Mouse (Mus musculus) embryonic facial prominence, embryonic 14.5 days (tissue): ENCODE results near the gene Man1a. TPM values are rescaled to one million over a fixed set of nuclear protein-coding genes. Genes with fewer than 3 reads are reported as not detected.

Experiments used
- ATAC-seq: fragments of 200-750 bp; cut with Nextera tagmentation; 2 replicates; pipeline ENCODE4 v1.8.0; 2017; ENCODE audit warnings: low read depth, moderate number of reproducible peaks, moderate TSS enrichment
- DNase-seq: peaks from one replicate; pipeline ENCODE4 v3.0.0-alpha.2; 2015; ENCODE audit warnings: low spot score
- H3K27ac ChIP-seq: fragments of 300-500 bp; sonication (generic); replicated peaks from 2 replicates; pipeline ENCODE4 v1.5.1; 2014; ENCODE audit warnings: low read depth, mild to moderate bottlenecking, low read length, moderate library complexity
- H3K27me3 ChIP-seq: fragments of 300-500 bp; sonication (generic); replicated peaks from 2 replicates; pipeline ENCODE4 v1.6.1; 2014; ENCODE audit warnings: low read length; ENCODE audit not compliant: control insufficient read depth, insufficient read depth
- H3K36me3 ChIP-seq: fragments of 300-500 bp; sonication (generic); 2 replicates; pipeline ENCODE4 v1.6.1; 2014; ENCODE audit warnings: low read length, mixed read lengths; ENCODE audit not compliant: control insufficient read depth, insufficient read depth
- H3K4me1 ChIP-seq: fragments of 300-500 bp; sonication (generic); 2 replicates; pipeline ENCODE4 v1.6.1; 2014; ENCODE audit warnings: antibody characterized with exemption, low read length; ENCODE audit not compliant: control insufficient read depth, insufficient read depth
- H3K4me2 ChIP-seq: fragments of 300-500 bp; sonication (generic); 2 replicates; pipeline ENCODE4 v1.6.1; 2014; ENCODE audit warnings: low read depth, mild to moderate bottlenecking, low read length, moderate library complexity, mixed read lengths
- H3K4me3 ChIP-seq: fragments of 300-500 bp; sonication (generic); 2 replicates; pipeline ENCODE4 v1.5.1; 2014; ENCODE audit warnings: low read depth, mild to moderate bottlenecking, low read length
- H3K9ac ChIP-seq: fragments of 300-500 bp; sonication (generic); 2 replicates; pipeline ENCODE4 v1.6.1; 2014; ENCODE audit warnings: low read depth, mild to moderate bottlenecking, low read length, moderate library complexity, mixed read lengths
- H3K9me3 ChIP-seq: fragments of 300-500 bp; sonication (generic); 2 replicates; pipeline ENCODE4 v1.6.1; 2016; ENCODE audit warnings: low read length; ENCODE audit not compliant: control insufficient read depth
- WGBS: fragments of 180-500 bp; shearing (Covaris S2); extraction: QIAGEN DNeasy Blood & Tissue Kit; methylation state at CpG from one replicate; pipeline ENCODE4 v1.1.7; 2014; 5-methylcytosine and 5-hydroxymethylcytosine counted together
- polyA plus RNA-seq: library from polyadenylated mRNA; unstranded; fragments of >200 nt; fragmentation: Nextera tagmentation; extraction: Ambion mirVana; gene quantifications from 2 replicates; pipeline ENCODE4 v1.2.1, GENCODE M21; 2014

Gene Man1a
- polyA plus RNA-seq, 1 experiment from 2014 or later, result 11.3 TPM

DNA sequence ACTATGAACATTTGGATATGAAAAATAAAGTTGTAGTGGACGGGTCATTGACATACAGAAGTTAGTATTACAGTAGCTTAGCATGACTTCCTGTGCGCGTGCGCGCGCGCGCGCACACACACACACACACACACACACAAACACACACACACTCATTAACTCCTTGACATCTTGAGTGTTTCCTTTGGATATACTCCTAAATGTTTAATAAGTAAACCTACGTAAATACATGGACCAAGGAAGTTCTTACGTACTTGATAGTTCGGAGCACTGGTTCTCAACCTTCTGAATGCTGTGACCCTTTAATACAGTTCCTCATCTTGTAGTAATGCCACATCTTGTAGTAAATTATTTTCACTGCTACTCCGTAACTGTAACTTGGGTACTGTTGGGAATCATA, 79.1 kb downstream of the Man1a start:
- Histone ChIP-seq H3K27me3 (no peaks in the 10 kb centered on the region), H3K27ac (no peak overlapping the region), H3K4me1 (no peaks in the 10 kb centered on the region), H3K36me3 (no peaks in the 10 kb centered on the region), H3K4me3 (no peak overlapping the region), H3K9me3 (no peaks in the 10 kb centered on the region), H3K9ac (no peak overlapping the region), H3K4me2 (no peak overlapping the region)
- ATAC-seq (no peak), DNase-seq (no peak)
- WGBS, result 95% methylated on average over 13 of the region's 13 CpGs

- no peak for DNase-seq
- Histone ChIP-seq H3K9me3 (no peaks in the 10 kb centered on the region), H3K36me3 (no peaks in the 10 kb centered on the region), H3K27ac (no peak overlapping the region), H3K4me1 (no peaks in the 10 kb centered on the region), H3K4me3 (no peak overlapping the region), H3K27me3 (no peaks in the 10 kb centered on the region), H3K9ac (no peak overlapping the region), H3K4me2 (no peak overlapping the region)
- ATAC-seq, result no peak
Measured at GRCm38 (mm10) chr10:53996216-53996615, 80.2 kb downstream of the Man1a start.

GRCm38 (mm10) chr10:53994591-53994990, 81.8 kb downstream of the Man1a start:
- Histone ChIP-seq H3K9ac (no peak overlapping the region), H3K4me3 (no peak overlapping the region), H3K4me2 (no peak overlapping the region), H3K36me3 (no peaks in the 10 kb centered on the region), H3K9me3 (no peaks in the 10 kb centered on the region), H3K27ac (no peak overlapping the region), H3K4me1 (no peaks in the 10 kb centered on the region), H3K27me3 (no peaks in the 10 kb centered on the region)
- 93% methylated on average over 3 of the region's 3 CpGs for WGBS
- DNase-seq (no peak), ATAC-seq (no peak)

GRCm38 (mm10) chr10:53990434-53990833, 86.0 kb downstream of the Man1a start:
- Histone ChIP-seq H3K27ac (no peak overlapping the region), H3K9me3 (no peaks in the 10 kb centered on the region), H3K9ac (no peak overlapping the region), H3K36me3 (no peaks in the 10 kb centered on the region), H3K4me3 (no peak overlapping the region), H3K4me2 (no peak overlapping the region), H3K27me3 (no peaks in the 10 kb centered on the region), H3K4me1 (no peaks in the 10 kb centered on the region)
- ATAC-seq (no peak), DNase-seq (no peak)
- 87% methylated on average over 4 of the region's 4 CpGs for WGBS

- ATAC-seq (no peak), DNase-seq (no peak)
- H3K9me3 ChIP-seq, result no peaks in the 10 kb centered on the region
- H3K4me3 ChIP-seq, result no peak overlapping the region
- no peaks in the 10 kb centered on the region for H3K36me3 ChIP-seq
- H3K9ac ChIP-seq, result no peak overlapping the region
- H3K4me1 ChIP-seq, result no peaks in the 10 kb centered on the region
- H3K27ac ChIP-seq, result no peak overlapping the region
- no peak overlapping the region for H3K4me2 ChIP-seq
- H3K27me3 ChIP-seq, result no peaks in the 10 kb centered on the region
- WGBS, result 92% methylated on average over 5 of the region's 5 CpGs
Measured at GRCm38 (mm10) chr10:53984894-53985293, 91.5 kb downstream of the Man1a start.

DNA sequence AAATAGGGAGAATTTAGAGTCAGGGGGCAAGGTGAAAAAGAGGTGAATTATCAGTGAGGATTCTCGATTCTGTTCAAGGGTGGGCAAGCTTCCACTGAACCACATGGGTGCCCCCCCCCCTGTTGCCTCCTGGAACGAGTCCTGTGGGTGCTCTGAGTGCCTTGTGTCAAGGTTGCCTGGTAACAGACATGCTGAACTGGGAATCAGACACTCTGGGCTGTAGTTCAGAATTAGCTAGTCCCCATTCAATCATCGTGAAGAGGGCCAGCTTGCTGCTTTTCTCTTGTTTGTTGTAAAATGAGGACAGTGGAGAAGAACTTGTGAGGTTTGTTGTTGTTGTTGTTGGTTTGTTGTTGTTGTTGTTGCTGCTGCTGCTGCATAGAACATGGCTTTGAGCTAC, 92.3 kb downstream of the Man1a start:
- Histone ChIP-seq H3K27me3 (no peaks in the 10 kb centered on the region), H3K9ac (no peak overlapping the region), H3K4me2 (no peak overlapping the region), H3K4me1 (no peaks in the 10 kb centered on the region), H3K27ac (no peak overlapping the region), H3K4me3 (no peak overlapping the region), H3K36me3 (no peaks in the 10 kb centered on the region), H3K9me3 (no peaks in the 10 kb centered on the region)
- DNase-seq (no peak), ATAC-seq (no peak)
- 67% methylated on average over 3 of the region's 3 CpGs for WGBS

DNA sequence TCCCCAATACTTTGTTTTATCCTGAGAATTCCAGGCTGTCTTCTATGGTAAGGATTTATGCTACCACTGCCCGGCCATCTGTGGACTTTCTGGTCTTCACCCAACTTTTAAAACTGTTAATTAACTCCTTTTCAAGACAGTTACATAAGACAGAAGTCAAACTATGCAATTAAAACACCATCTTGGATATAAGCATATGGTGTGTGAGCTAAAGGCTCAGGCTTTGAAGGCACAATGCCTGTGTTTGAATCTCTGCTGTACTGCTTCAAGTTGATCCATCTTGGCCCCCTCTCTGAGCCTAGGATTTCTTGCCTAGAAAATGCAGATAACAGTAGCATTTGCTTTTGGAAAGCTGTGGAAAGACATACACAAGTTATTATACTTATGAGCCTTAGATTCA, 97.8 kb downstream of the Man1a start:
- ATAC-seq (no peak), DNase-seq (no peak)
- Histone ChIP-seq H3K4me1 (no peaks in the 10 kb centered on the region), H3K4me2 (no peak overlapping the region), H3K36me3 (no peaks in the 10 kb centered on the region), H3K9me3 (no peaks in the 10 kb centered on the region), H3K9ac (no peak overlapping the region), H3K27me3 (no peaks in the 10 kb centered on the region), H3K4me3 (no peak overlapping the region), H3K27ac (no peak overlapping the region)
- 86% methylated on average over 1 of the region's 1 CpGs for WGBS

- Histone ChIP-seq H3K27me3 (no peaks in the 10 kb centered on the region), H3K9ac (no peak overlapping the region), H3K9me3 (no peaks in the 10 kb centered on the region), H3K4me1 (no peaks in the 10 kb centered on the region), H3K27ac (no peak overlapping the region), H3K4me2 (no peak overlapping the region), H3K4me3 (no peak overlapping the region), H3K36me3 (no peaks in the 10 kb centered on the region)
- DNase-seq (no peak), ATAC-seq (no peak)
Measured at GRCm38 (mm10) chr10:53974180-53974579, 102.2 kb downstream of the Man1a start.

GRCm38 (mm10) chr10:53959759-53960158, 116.7 kb downstream of the Man1a start:
- DNase-seq, result no peak
- Histone ChIP-seq H3K4me1 (no peaks in the 10 kb centered on the region), H3K4me3 (no peak overlapping the region), H3K36me3 (no peaks in the 10 kb centered on the region), H3K4me2 (no peak overlapping the region), H3K9me3 (no peaks in the 10 kb centered on the region), H3K9ac (no peak overlapping the region), H3K27me3 (no peaks in the 10 kb centered on the region), H3K27ac (no peak overlapping the region)
- 72% methylated on average over 3 of the region's 3 CpGs for WGBS
- ATAC-seq, result no peak
